Mouse (Mus musculus): ENCODE data around the gene Lrrc8e.

- TF ChIP-seq POLR2A (IDR thresholded peaks at IDR 0.05; ENCODE audit: insufficient read depth, low read length) (no peak), CTCF (IDR thresholded peaks at IDR 0.05; ENCODE audit: low read depth, low read length) (no peak), EP300 (IDR thresholded peaks at IDR 0.05; ENCODE audit: insufficient read depth, low read depth, low read length) (no peak)
These were observed 32.1 kb downstream of the Lrrc8e start for GRCm38 (mm10) chr8:4258678-4259077.
